Mouse (Mus musculus): ENCODE results near the gene Wdr62. TPM values are rescaled to one million over a fixed set of nuclear protein-coding genes. Genes with fewer than 3 reads are reported as not detected.

Gene Wdr62
- total and polyA plus RNA-seq, 2 experiments: 0.55 to 5.9 TPM

- H3K4me3 ChIP-seq (ENCODE audit: insufficient read depth, low read depth, low read length): no peak overlapping the region
- WGBS: 76% methylated on average over 10 of the region's 10 CpGs
- H3K27me3 ChIP-seq (ENCODE audit: control insufficient read depth, insufficient read depth, low read length): no peaks in the 10 kb centered on the region; the same call in none of the 2 replicates
- TF ChIP-seq POLR2A (IDR thresholded peaks at IDR 0.05; ENCODE audit: extremely low read depth, insufficient read depth, low read length): no peak
- TF ChIP-seq CTCF (IDR thresholded peaks at IDR 0.05; ENCODE audit: low read depth, low read length): no peak
- no peaks in the 10 kb centered on the region for H3K4me1 ChIP-seq (ENCODE audit: control insufficient read depth, insufficient read depth, low read length)
- no peak overlapping the region for H3K9ac ChIP-seq (ENCODE audit: low read depth, low read length)
- H3K79me2 ChIP-seq (ENCODE audit: control insufficient read depth, insufficient read depth, low read length): no peaks in the 10 kb centered on the region
- no peak for DNase-seq (ENCODE audit: extremely low read depth, low read depth, low spot score)
- no peaks in the 10 kb centered on the region for H3K36me3 ChIP-seq (ENCODE audit: control insufficient read depth, insufficient read depth, low read length)
- H3K27ac ChIP-seq (replicated peaks; ENCODE audit: insufficient read depth, low read depth, low read length): no peak overlapping the region
Measured at GRCm38 (mm10) chr7:30289714-30290399, 9.6 kb upstream of the Wdr62 start.

GRCm38 (mm10) chr7:30289071-30289713 is 9.0 kb upstream of the Wdr62 start:
- no peaks in the 10 kb centered on the region for H3K4me1 ChIP-seq (ENCODE audit: control insufficient read depth, insufficient read depth, low read length)
- no peak for DNase-seq (ENCODE audit: extremely low read depth, low read depth, low spot score)
- WGBS: 69% methylated on average over 7 of the region's 7 CpGs
- no peaks in the 10 kb centered on the region for H3K36me3 ChIP-seq (ENCODE audit: control insufficient read depth, insufficient read depth, low read length)
- no peaks in the 10 kb centered on the region; the same call in none of the 2 replicates for H3K27me3 ChIP-seq (ENCODE audit: control insufficient read depth, insufficient read depth, low read length)
- H3K9ac ChIP-seq (ENCODE audit: low read depth, low read length): no peak overlapping the region
- no peak overlapping the region for H3K27ac ChIP-seq (replicated peaks; ENCODE audit: insufficient read depth, low read depth, low read length)
- no peaks in the 10 kb centered on the region for H3K79me2 ChIP-seq (ENCODE audit: control insufficient read depth, insufficient read depth, low read length)
- H3K4me3 ChIP-seq (ENCODE audit: insufficient read depth, low read depth, low read length): no peak overlapping the region
- no peak for TF ChIP-seq POLR2A (IDR thresholded peaks at IDR 0.05; ENCODE audit: extremely low read depth, insufficient read depth, low read length)
- no peak for TF ChIP-seq CTCF (IDR thresholded peaks at IDR 0.05; ENCODE audit: low read depth, low read length)

- WGBS: 69% methylated on average over 6 of the region's 6 CpGs
- H3K79me2 ChIP-seq (ENCODE audit: control insufficient read depth, insufficient read depth, low read length): no peaks in the 10 kb centered on the region
- no peaks in the 10 kb centered on the region; the same call in none of the 2 replicates for H3K27me3 ChIP-seq (ENCODE audit: control insufficient read depth, insufficient read depth, low read length)
- no peak for DNase-seq (ENCODE audit: extremely low read depth, low read depth, low spot score)
- TF ChIP-seq CTCF (IDR thresholded peaks at IDR 0.05; ENCODE audit: low read depth, low read length) (no peak), POLR2A (IDR thresholded peaks at IDR 0.05; ENCODE audit: extremely low read depth, insufficient read depth, low read length) (no peak)
- no peaks in the 10 kb centered on the region for H3K36me3 ChIP-seq (ENCODE audit: control insufficient read depth, insufficient read depth, low read length)
- no peaks in the 10 kb centered on the region for H3K4me1 ChIP-seq (ENCODE audit: control insufficient read depth, insufficient read depth, low read length)
- no peak overlapping the region for H3K4me3 ChIP-seq (ENCODE audit: insufficient read depth, low read depth, low read length)
- H3K27ac ChIP-seq (replicated peaks; ENCODE audit: insufficient read depth, low read depth, low read length): no peak overlapping the region
- H3K9ac ChIP-seq (ENCODE audit: low read depth, low read length): no peak overlapping the region
Measured at GRCm38 (mm10) chr7:30288046-30288445, 7.8 kb upstream of the Wdr62 start.

GRCm38 (mm10) chr7:30286701-30287410 is 6.6 kb upstream of the Wdr62 start:
- H3K4me3 ChIP-seq (ENCODE audit: insufficient read depth, low read depth, low read length): no peak overlapping the region
- H3K27me3 ChIP-seq (ENCODE audit: control insufficient read depth, insufficient read depth, low read length): no peaks in the 10 kb centered on the region; the same call in none of the 2 replicates
- no peak overlapping the region for H3K9ac ChIP-seq (ENCODE audit: low read depth, low read length)
- no peak for DNase-seq (ENCODE audit: extremely low read depth, low read depth, low spot score)
- no peak overlapping the region for H3K27ac ChIP-seq (replicated peaks; ENCODE audit: insufficient read depth, low read depth, low read length)
- no peaks in the 10 kb centered on the region for H3K4me1 ChIP-seq (ENCODE audit: control insufficient read depth, insufficient read depth, low read length)
- TF ChIP-seq CTCF (IDR thresholded peaks at IDR 0.05; ENCODE audit: low read depth, low read length): no peak
- no peak for TF ChIP-seq POLR2A (IDR thresholded peaks at IDR 0.05; ENCODE audit: extremely low read depth, insufficient read depth, low read length)
- no peaks in the 10 kb centered on the region for H3K36me3 ChIP-seq (ENCODE audit: control insufficient read depth, insufficient read depth, low read length)
- WGBS: 63% methylated on average over 8 of the region's 8 CpGs
- H3K79me2 ChIP-seq (ENCODE audit: control insufficient read depth, insufficient read depth, low read length): no peaks in the 10 kb centered on the region

GRCm38 (mm10) chr7:30282740-30283139 is 2.5 kb upstream of the Wdr62 start:
- no peaks in the 10 kb centered on the region for H3K4me1 ChIP-seq (ENCODE audit: control insufficient read depth, insufficient read depth, low read length)
- no peaks in the 10 kb centered on the region for H3K79me2 ChIP-seq (ENCODE audit: control insufficient read depth, insufficient read depth, low read length)
- 87% methylated on average over 7 of the region's 7 CpGs for WGBS
- DNase-seq (ENCODE audit: extremely low read depth, low read depth, low spot score): no peak
- no peaks in the 10 kb centered on the region for H3K36me3 ChIP-seq (ENCODE audit: control insufficient read depth, insufficient read depth, low read length)
- no peak overlapping the region for H3K9ac ChIP-seq (ENCODE audit: low read depth, low read length)
- H3K4me3 ChIP-seq (ENCODE audit: insufficient read depth, low read depth, low read length): no peak overlapping the region
- H3K27ac ChIP-seq (replicated peaks; ENCODE audit: insufficient read depth, low read depth, low read length): no peak overlapping the region
- H3K27me3 ChIP-seq (ENCODE audit: control insufficient read depth, insufficient read depth, low read length): no peaks in the 10 kb centered on the region
- TF ChIP-seq POLR2A (IDR thresholded peaks at IDR 0.05; ENCODE audit: extremely low read depth, insufficient read depth, low read length) (no peak), CTCF (IDR thresholded peaks at IDR 0.05; ENCODE audit: low read depth, low read length) (no peak)

All from liver, adult 2 months (tissue).